Mouse (Mus musculus): ENCODE results near the gene Foxd4. TPM values are rescaled to one million over a fixed set of nuclear protein-coding genes. Genes with fewer than 3 reads are reported as not detected.
"Not testable (repeated sequence)": the region's sequence is repeated elsewhere in the genome, so short reads cannot be mapped to it uniquely, and the experiment has no call there.

The Foxd4 gene
- polyA plus RNA-seq, 1 experiment = not detected

DNA sequence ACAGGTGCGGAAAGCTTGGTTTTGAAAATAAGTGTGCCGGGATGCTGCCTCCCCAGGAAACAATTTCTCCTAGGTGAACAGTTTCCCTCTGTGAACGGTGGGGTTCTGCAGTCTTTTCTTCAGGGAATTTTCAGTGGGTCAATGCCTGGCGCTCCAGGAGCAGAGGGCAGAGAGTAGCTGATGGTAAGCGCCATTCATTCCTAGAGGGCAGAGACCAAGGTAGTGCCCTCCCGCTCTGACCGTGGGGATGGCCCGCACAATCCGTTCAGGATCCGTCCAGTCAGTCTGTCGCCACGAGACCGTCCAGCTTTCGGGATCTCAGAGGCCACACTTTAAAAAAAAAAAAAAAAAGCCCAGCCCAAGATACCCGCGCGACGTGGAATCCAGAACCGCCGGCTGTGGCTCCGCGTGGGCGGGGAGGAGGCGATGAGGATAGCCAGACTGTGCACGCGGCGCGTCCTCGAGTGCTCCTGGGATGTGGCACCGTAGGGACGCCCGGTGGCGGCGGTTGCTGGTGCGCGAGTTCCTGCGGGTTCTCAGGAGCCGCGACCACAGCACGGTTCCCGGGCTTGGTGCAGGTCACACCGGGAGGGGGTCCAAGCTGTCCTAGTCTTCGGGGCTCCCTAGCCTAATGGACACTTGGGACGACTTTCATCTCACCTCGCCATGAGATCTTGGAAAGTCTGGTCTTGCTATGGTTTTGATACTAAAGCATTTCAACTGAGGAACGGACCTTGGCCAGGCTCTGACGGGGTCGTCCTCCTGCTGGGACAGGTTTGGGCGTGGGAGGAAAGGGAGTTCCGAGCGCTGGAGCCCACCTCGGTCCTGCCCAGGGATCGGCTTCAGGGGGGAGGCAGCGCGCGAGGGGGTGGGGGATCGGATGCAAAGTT, 3.7 kb downstream of the Foxd4 start:
- H3K27me3 ChIP-seq (replicated peaks; ENCODE audit: control insufficient read depth, insufficient read depth, low read length) = peaks cover 6% of the 10 kb centered on the region
- H3K36me3 ChIP-seq (ENCODE audit: control insufficient read depth, insufficient read depth, low read length) = no peaks in the 10 kb centered on the region
- no peak overlapping the region for H3K4me3 ChIP-seq (ENCODE audit: insufficient read depth, low read depth, low read length)

DNA sequence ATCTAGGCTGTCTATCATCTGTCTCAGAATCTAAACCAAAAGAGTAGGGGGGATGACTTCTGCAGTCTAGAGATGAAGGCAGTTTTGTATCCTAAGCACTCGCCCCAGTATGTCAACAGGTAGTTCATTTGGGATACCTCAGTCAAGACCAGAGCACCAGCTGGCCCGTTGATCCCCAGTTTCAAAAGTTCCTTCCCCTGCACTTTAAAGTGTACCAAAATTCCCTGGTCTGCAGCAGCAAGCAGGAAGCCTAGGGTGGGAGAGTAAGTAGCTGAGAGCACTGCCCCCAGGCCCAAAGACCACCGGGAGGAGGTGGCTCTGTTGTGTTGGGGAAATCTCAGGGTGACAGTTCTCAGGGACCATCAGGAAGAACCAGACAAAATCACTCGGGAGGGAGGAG, 4.5 kb downstream of the Foxd4 start:
- Histone ChIP-seq H3K36me3 (ENCODE audit: control insufficient read depth, insufficient read depth, low read length) (no peaks in the 10 kb centered on the region), H3K4me1 (ENCODE audit: control insufficient read depth, insufficient read depth, low read length) (peaks cover 8% of the 10 kb centered on the region; the same call in 1 of the 2 replicates), H3K4me3 (ENCODE audit: insufficient read depth, low read depth, low read length) (no peak overlapping the region), H3K27ac (ENCODE audit: insufficient read depth, low read depth, low read length) (no peak overlapping the region), H3K27me3 (replicated peaks; ENCODE audit: control insufficient read depth, insufficient read depth, low read length) (peaks cover 6% of the 10 kb centered on the region)
- WGBS = 31% methylated on average over 4 of the region's 4 CpGs
- DNase-seq = no peak
- TF ChIP-seq CTCF (conservative IDR thresholded peaks at IDR 0.05; ENCODE audit: insufficient read depth, insufficient read length, low read depth, low read length) (no peak), POLR2A (IDR thresholded peaks at IDR 0.05; ENCODE audit: low read depth, low read length) (no peak)

More for the DNA sequence above, 3.7 kb downstream of the Foxd4 start:
- WGBS = 3% methylated on average over 57 of the region's 57 CpGs
- peaks cover 8% of the 10 kb centered on the region; the same call in 1 of the 2 replicates for H3K4me1 ChIP-seq (ENCODE audit: control insufficient read depth, insufficient read depth, low read length)
- no peak for DNase-seq
- TF ChIP-seq CTCF (conservative IDR thresholded peaks at IDR 0.05; ENCODE audit: insufficient read depth, insufficient read length, low read depth, low read length) (no peak), POLR2A (IDR thresholded peaks at IDR 0.05; ENCODE audit: low read depth, low read length) (no peak)
- H3K27ac ChIP-seq (ENCODE audit: insufficient read depth, low read depth, low read length) = no peak overlapping the region

DNA sequence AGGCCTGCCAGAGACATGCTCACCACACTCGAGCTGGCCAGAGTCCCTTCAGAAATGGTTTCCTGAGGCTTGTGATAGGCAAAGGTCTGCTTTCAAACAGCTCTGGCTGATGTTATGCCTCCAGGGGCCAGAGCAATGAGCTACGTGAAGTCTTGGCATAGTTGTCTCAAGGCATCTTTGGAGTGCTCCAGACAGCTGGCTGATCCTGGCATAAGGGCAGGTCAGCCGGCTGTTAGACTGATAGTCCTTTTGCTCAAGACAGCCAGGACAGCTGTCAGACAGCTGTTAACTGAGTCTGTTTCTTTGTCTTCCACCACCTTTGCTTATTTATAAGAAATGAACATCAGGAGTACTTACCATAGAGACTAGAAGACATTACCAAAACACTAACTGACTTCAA, 14.1 kb downstream of the Foxd4 start:
- Histone ChIP-seq H3K27me3 (replicated peaks; ENCODE audit: control insufficient read depth, insufficient read depth, low read length) (no peaks in the 10 kb centered on the region; the same call in 1 of the 2 replicates), H3K36me3 (ENCODE audit: control insufficient read depth, insufficient read depth, low read length) (no peaks in the 10 kb centered on the region), H3K27ac (ENCODE audit: insufficient read depth, low read depth, low read length) (no peak overlapping the region), H3K4me3 (ENCODE audit: insufficient read depth, low read depth, low read length) (no peak overlapping the region), H3K4me1 (ENCODE audit: control insufficient read depth, insufficient read depth, low read length) (no peaks in the 10 kb centered on the region)
- TF ChIP-seq POLR2A (IDR thresholded peaks at IDR 0.05; ENCODE audit: low read depth, low read length) = no peak
- TF ChIP-seq CTCF (conservative IDR thresholded peaks at IDR 0.05; ENCODE audit: insufficient read depth, insufficient read length, low read depth, low read length) = no peak
- 73% methylated on average over 3 of the region's 3 CpGs for WGBS
- DNase-seq = no peak

DNA sequence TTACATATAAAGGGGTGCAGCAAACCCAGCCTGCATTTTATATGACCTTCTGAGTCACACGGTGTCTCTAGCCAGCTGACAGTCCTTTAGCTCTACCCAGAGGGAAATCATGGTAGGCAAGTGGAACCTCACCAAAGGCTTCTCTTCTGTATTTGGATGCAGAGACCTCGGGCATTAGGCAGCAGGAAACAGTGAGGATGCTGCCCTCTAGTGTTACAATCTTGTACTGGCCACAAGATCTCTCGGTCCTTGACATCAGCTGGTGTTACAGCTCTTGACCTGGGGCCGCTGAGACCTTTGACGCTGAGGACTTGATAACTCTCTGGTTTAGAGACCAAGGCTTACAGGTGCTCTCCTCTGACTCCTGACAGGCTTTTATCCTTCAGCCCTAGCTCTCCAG, 15.5 kb downstream of the Foxd4 start:
- Histone ChIP-seq H3K4me3 (ENCODE audit: insufficient read depth, low read depth, low read length) (no peak overlapping the region), H3K27ac (ENCODE audit: insufficient read depth, low read depth, low read length) (no peak overlapping the region), H3K4me1 (ENCODE audit: control insufficient read depth, insufficient read depth, low read length) (no peaks in the 10 kb centered on the region), H3K36me3 (ENCODE audit: control insufficient read depth, insufficient read depth, low read length) (no peaks in the 10 kb centered on the region), H3K27me3 (replicated peaks; ENCODE audit: control insufficient read depth, insufficient read depth, low read length) (no peaks in the 10 kb centered on the region)
- DNase-seq = peak; percentile 57
- peak; percentile 91 for TF ChIP-seq CTCF (conservative IDR thresholded peaks at IDR 0.05; ENCODE audit: insufficient read depth, insufficient read length, low read depth, low read length)
- TF ChIP-seq POLR2A (IDR thresholded peaks at IDR 0.05; ENCODE audit: low read depth, low read length) = no peak
- 7% methylated on average over 5 of the region's 5 CpGs for WGBS

DNA sequence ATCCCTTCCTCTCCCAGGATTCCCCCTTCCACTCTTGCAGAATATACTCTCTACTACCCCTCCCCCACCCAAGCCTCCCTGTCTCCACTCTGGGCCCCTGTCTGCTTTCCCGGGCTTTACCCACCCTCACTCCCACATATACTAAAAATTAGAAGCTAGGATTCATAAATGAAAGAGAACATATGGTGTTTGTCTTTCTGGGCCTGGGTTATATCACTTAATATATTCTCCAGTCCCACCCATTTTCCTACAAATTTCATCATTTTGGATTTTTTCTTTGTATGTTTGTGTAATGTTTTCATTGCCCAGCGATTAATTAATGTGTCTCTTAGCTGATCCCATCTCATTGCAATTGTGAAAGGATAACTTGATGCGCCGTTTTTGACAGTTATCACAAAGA, 19.8 kb downstream of the Foxd4 start:
- TF ChIP-seq CTCF (conservative IDR thresholded peaks at IDR 0.05; ENCODE audit: insufficient read depth, insufficient read length, low read depth, low read length) (no peak), POLR2A (IDR thresholded peaks at IDR 0.05; ENCODE audit: low read depth, low read length) (no peak)
- no peak for DNase-seq
- Histone ChIP-seq H3K27me3 (replicated peaks; ENCODE audit: control insufficient read depth, insufficient read depth, low read length) (no peaks in the 10 kb centered on the region), H3K4me1 (ENCODE audit: control insufficient read depth, insufficient read depth, low read length) (no peaks in the 10 kb centered on the region), H3K36me3 (ENCODE audit: control insufficient read depth, insufficient read depth, low read length) (no peaks in the 10 kb centered on the region), H3K4me3 (ENCODE audit: insufficient read depth, low read depth, low read length) (no peak overlapping the region), H3K27ac (ENCODE audit: insufficient read depth, low read depth, low read length) (no peak overlapping the region)
- 66% methylated on average over 4 of the region's 4 CpGs for WGBS

DNA sequence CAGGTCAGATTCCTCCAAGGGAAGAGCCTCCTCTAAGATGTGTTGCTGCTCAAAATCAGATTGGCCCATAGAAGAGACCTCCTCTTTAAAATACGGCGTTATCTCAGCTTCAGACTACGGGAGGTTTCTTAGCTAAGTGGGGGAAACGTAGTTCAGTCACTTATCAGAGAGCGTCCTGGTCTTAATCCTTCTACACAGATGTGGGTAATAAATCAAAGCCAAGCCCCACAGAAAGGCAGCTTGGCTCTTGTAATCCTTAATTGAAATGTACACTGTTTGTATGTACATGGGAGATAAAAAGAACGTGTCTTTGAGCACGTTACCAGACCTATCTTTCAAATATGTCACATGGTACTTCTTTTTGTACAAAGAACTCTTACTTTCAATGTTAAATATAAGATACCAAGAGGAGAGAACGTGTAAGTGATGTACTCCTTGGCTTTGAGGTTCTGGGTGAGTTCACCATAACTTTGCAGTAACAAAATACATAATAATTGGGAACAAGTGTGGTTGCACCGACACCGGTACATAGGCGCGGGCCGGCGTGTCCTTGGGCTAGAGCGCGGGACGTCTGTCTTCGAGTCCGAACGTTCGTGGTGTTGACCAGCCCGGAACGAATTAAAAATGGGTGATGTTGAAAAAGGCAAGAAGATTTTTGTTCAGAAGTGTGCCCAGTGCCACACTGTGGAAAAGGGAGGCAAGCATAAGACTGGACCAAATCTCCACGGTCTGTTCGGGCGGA, 25.7 kb downstream of the Foxd4 start, which contains the start of gene Gm10053:
Gene Gm10053 (plus strand): TSS at position 558 of the 742 bp plus-strand sequence.
- DNase-seq; H3K4me3 ChIP-seq (ENCODE audit: insufficient read depth, low read depth, low read length); H3K27me3 ChIP-seq (replicated peaks; ENCODE audit: control insufficient read depth, insufficient read depth, low read length); H3K4me1 ChIP-seq (ENCODE audit: control insufficient read depth, insufficient read depth, low read length); H3K27ac ChIP-seq (ENCODE audit: insufficient read depth, low read depth, low read length); H3K36me3 ChIP-seq (ENCODE audit: control insufficient read depth, insufficient read depth, low read length): not testable (repeated sequence)
- WGBS = 70% methylated on average over 23 of the region's 26 CpGs

DNA sequence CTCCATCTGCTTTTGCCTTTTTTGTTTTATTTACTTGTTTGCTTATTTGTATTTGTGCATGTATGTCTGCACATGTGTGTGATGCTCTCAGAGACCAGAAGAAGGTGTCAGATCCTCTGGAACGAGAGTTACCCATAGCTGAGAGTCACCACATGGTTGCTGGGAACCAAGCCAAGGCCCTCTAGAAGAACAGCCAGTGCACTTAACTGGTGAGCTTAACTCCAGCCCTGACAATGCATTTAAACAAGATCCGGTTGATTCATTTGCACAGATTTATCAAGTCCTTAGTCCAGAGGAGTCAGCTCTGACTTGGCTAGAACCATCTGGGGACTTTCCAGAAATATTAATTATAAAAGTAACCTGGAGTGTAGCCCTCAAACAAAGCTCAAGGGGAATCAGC, 27.1 kb downstream of the Foxd4 start:
- Histone ChIP-seq H3K4me3 (ENCODE audit: insufficient read depth, low read depth, low read length) (no peak overlapping the region), H3K27me3 (replicated peaks; ENCODE audit: control insufficient read depth, insufficient read depth, low read length) (no peaks in the 10 kb centered on the region), H3K36me3 (ENCODE audit: control insufficient read depth, insufficient read depth, low read length) (no peaks in the 10 kb centered on the region), H3K4me1 (ENCODE audit: control insufficient read depth, insufficient read depth, low read length) (peaks cover 3% of the 10 kb centered on the region; the same call in 1 of the 2 replicates), H3K27ac (ENCODE audit: insufficient read depth, low read depth, low read length) (no peak overlapping the region)
- WGBS = 44% methylated on average over 2 of the region's 2 CpGs
- DNase-seq = no peak
- TF ChIP-seq CTCF (conservative IDR thresholded peaks at IDR 0.05; ENCODE audit: insufficient read depth, insufficient read length, low read depth, low read length) (no peak), POLR2A (IDR thresholded peaks at IDR 0.05; ENCODE audit: low read depth, low read length) (no peak)

All from kidney, adult 2 months (tissue).